Mouse (Mus musculus): ENCODE measurements at regions not wholly inside any gene's neighbourhood (a gene's known extent, or its start where the extent isn't known, plus 50 kb on each side); places are given as distances from the start of the nearest gene placed in this dataset.

GRCm38 (mm10) chr7:129050675-129051074 is 206.2 kb upstream of the Plpp4 start:
- DNase-seq: no peak

GRCm38 (mm10) chr7:129066891-129067290 is 189.9 kb upstream of the Plpp4 start:
- no peak for DNase-seq

- no peak for DNase-seq
Observed at GRCm38 (mm10) chr7:129068137-129068536, 188.7 kb upstream of the Plpp4 start.

GRCm38 (mm10) chr7:129079786-129080185 is 177.0 kb upstream of the Plpp4 start:
- no peak for DNase-seq

GRCm38 (mm10) chr7:129091441-129091840 is 165.4 kb upstream of the Plpp4 start:
- DNase-seq: no peak

GRCm38 (mm10) chr7:129096374-129097069 is 160.3 kb upstream of the Plpp4 start:
- DNase-seq: no peak

- DNase-seq: no peak
Observed at GRCm38 (mm10) chr7:129102437-129102836, 154.4 kb upstream of the Plpp4 start.

GRCm38 (mm10) chr7:129134176-129134575 is 122.7 kb upstream of the Plpp4 start:
- no peak for DNase-seq

GRCm38 (mm10) chr7:129134661-129135215 is 122.1 kb upstream of the Plpp4 start:
- no peak for DNase-seq

GRCm38 (mm10) chr7:129137303-129137990 is 119.4 kb upstream of the Plpp4 start:
- no peak for DNase-seq

- DNase-seq: no peak
Observed at GRCm38 (mm10) chr7:129141942-129142598, 114.8 kb upstream of the Plpp4 start.

GRCm38 (mm10) chr7:129142599-129142949 is 114.3 kb upstream of the Plpp4 start:
- no peak for DNase-seq

GRCm38 (mm10) chr7:129155577-129155976 is 101.3 kb upstream of the Plpp4 start:
- DNase-seq: no peak

GRCm38 (mm10) chr7:129169971-129170370 is 86.9 kb upstream of the Plpp4 start:
- no peak for DNase-seq

- no peak for DNase-seq
Observed at GRCm38 (mm10) chr7:129190933-129191332, 65.9 kb upstream of the Plpp4 start.

GRCm38 (mm10) chr7:129207029-129207428 is 49.8 kb upstream of the Plpp4 start:
- no peak for DNase-seq
